Mouse (Mus musculus): ENCODE measurements around the gene Tmed8. TPM values are rescaled to one million over a fixed set of nuclear protein-coding genes. Genes with fewer than 3 reads are reported as not detected.

Tmed8 gene
- total RNA-seq, 2 experiments from 2014 or later = 21.1 to 22.6 TPM

Other genes with a start within 250 kb of the Tmed8 start
- 10 to 100 TPM; 15.8 to 19.0 TPM for gene Zdhhc22, start 210.0 kb downstream of the Tmed8 start, total RNA-seq (2021)
- gene Tmem63c, start 179.1 kb downstream of the Tmed8 start, total RNA-seq (2021) = 10 to 100 TPM; 29.5 to 30.1 TPM
- gene Ngb, start 97.9 kb downstream of the Tmed8 start, total RNA-seq (2021) = 1 to 10 TPM; 4.7 to 5.5 TPM
- gene Gstz1, start 53.3 kb downstream of the Tmed8 start, total RNA-seq (2021) = 10 to 100 TPM; 59.4 TPM
- gene Pomt2, start 52.5 kb downstream of the Tmed8 start, total RNA-seq (2021) = 10 to 100 TPM; 22.4 to 23.8 TPM
- gene Samd15, start 731 bp downstream of the Tmed8 start, total RNA-seq (2021) = 1 to 10 TPM; 2.7 to 2.8 TPM
- 1 to 10 TPM; 1.2 to 1.6 TPM for gene Noxred1, start 38.3 kb upstream of the Tmed8 start, total RNA-seq (2021)
- gene Vipas39, start 65.8 kb upstream of the Tmed8 start, total RNA-seq (2021) = 10 to 100 TPM; 60.5 to 62.8 TPM
- gene Ahsa1, start 66.0 kb upstream of the Tmed8 start, total RNA-seq (2021) = 100 to 1,000 TPM; 151 to 156 TPM
- gene Ism2, start 99.3 kb upstream of the Tmed8 start, total RNA-seq (2021) = 1 to 10 TPM in 1 of 2 experiments, under 1 TPM in 1; 0.68 to 1.4 TPM
- 10 to 100 TPM; 73.4 to 81.9 TPM for gene Sptlc2, start 187.9 kb upstream of the Tmed8 start, total RNA-seq (2021)
- 100 to 1,000 TPM in 1 of 2 experiments, 10 to 100 TPM in 1; 96.3 to 101 TPM for gene Slirp, start 243.4 kb upstream of the Tmed8 start, total RNA-seq (2021)
- 10 to 100 TPM; 25.8 to 28.4 TPM for gene Alkbh1, start 243.6 kb upstream of the Tmed8 start, total RNA-seq (2021)